Mouse (Mus musculus) neural tube, embryonic 11.5 days (tissue): Measurements from ENCODE around the gene Elfn1. TPM values are rescaled to one million over a fixed set of nuclear protein-coding genes. Genes with fewer than 3 reads are reported as not detected.

ENCODE experiments used
- ATAC-seq: fragments of 200-750 bp; cut with Nextera tagmentation; 2 replicates; pipeline ENCODE4 v1.8.0; 2017; ENCODE audit warnings: moderate number of reproducible peaks, mild to moderate bottlenecking, moderate TSS enrichment, moderate library complexity; ENCODE audit not compliant: insufficient read depth, low FRiP score, low TSS enrichment
- DNase-seq: peaks from one replicate; pipeline ENCODE4 v3.0.0-alpha.2; 2015; ENCODE audit warnings: low spot score
- H3K27ac ChIP-seq: fragments of 300-500 bp; sonication (generic); 2 replicates; pipeline ENCODE4 v1.5.1; 2014; ENCODE audit warnings: low read depth, mild to moderate bottlenecking, low read length
- H3K27me3 ChIP-seq: fragments of 300-500 bp; sonication (generic); 2 replicates; pipeline ENCODE4 v1.6.1; 2014; ENCODE audit warnings: mild to moderate bottlenecking, low read length, mixed read lengths; ENCODE audit not compliant: control insufficient read depth, insufficient read depth
- H3K36me3 ChIP-seq: fragments of 300-500 bp; sonication (generic); 2 replicates; pipeline ENCODE4 v1.6.1; 2014; ENCODE audit warnings: mild to moderate bottlenecking, low read length, moderate library complexity, mixed read lengths; ENCODE audit not compliant: control insufficient read depth, insufficient read depth
- H3K4me1 ChIP-seq: fragments of 300-500 bp; sonication (generic); 2 replicates; pipeline ENCODE4 v1.6.1; 2014; ENCODE audit warnings: low read length, mixed read lengths; ENCODE audit not compliant: control insufficient read depth, insufficient read depth
- H3K4me2 ChIP-seq: fragments of 300-500 bp; sonication (generic); 2 replicates; pipeline ENCODE4 v1.6.1; 2014; ENCODE audit warnings: low read depth, mild to moderate bottlenecking, moderate library complexity
- H3K4me3 ChIP-seq: fragments of 300-500 bp; sonication (generic); 2 replicates; pipeline ENCODE4 v1.5.1; 2014; ENCODE audit warnings: low read depth, low read length
- H3K9ac ChIP-seq: fragments of 300-500 bp; sonication (generic); 2 replicates; pipeline ENCODE4 v1.6.1; 2014; ENCODE audit warnings: mild to moderate bottlenecking, low read length
- H3K9me3 ChIP-seq: fragments of 300-500 bp; sonication (generic); 2 replicates; pipeline ENCODE4 v1.6.1; 2016; ENCODE audit warnings: low read length; ENCODE audit not compliant: control insufficient read depth
- WGBS: fragments of 180-500 bp; shearing (Covaris S2); extraction: QIAGEN DNeasy Blood & Tissue Kit; methylation state at CpG from one replicate; pipeline ENCODE4 v1.1.7; 2014; 5-methylcytosine and 5-hydroxymethylcytosine counted together
- polyA plus RNA-seq: library from polyadenylated mRNA; unstranded; fragments of >200 nt; fragmentation: Nextera tagmentation; extraction: Ambion mirVana; gene quantifications from 2 replicates; pipeline ENCODE4 v1.2.1, GENCODE M21; 2014

The Elfn1 gene
- polyA plus RNA-seq, 1 experiment from 2014 or later, result 2.3 TPM

- no peaks in the 10 kb centered on the region for H3K9me3 ChIP-seq
- DNase-seq (no peak), ATAC-seq (no peak)
- peak overlapping the region; percentile 71 for H3K9ac ChIP-seq
- under 1% methylated on average over 46 of the region's 50 CpGs for WGBS
- H3K27me3 ChIP-seq, result peaks cover 82% of the 10 kb centered on the region
- H3K4me2 ChIP-seq, result peak overlapping the region; percentile 96
- H3K4me1 ChIP-seq, result peaks cover 28% of the 10 kb centered on the region
- H3K4me3 ChIP-seq, result peak overlapping the region; percentile 63
- no peaks in the 10 kb centered on the region for H3K36me3 ChIP-seq
- 0 out of 2 replicates have a peak overlapping the region, but pooled peaks have one; percentile 53 for H3K27ac ChIP-seq
These were observed 1.3 kb downstream of the Elfn1 start for GRCm38 (mm10) chr5:139908811-139909627.

GRCm38 (mm10) chr5:139909710-139910550 lies 2.2 kb downstream of the Elfn1 start:
- H3K4me1 ChIP-seq, result peaks cover 28% of the 10 kb centered on the region
- no peak for ATAC-seq
- H3K4me3 ChIP-seq, result peak overlapping the region; percentile 63; the same call in 1 of the 2 replicates
- H3K36me3 ChIP-seq, result no peaks in the 10 kb centered on the region
- H3K4me2 ChIP-seq, result peak overlapping the region; percentile 96
- peaks cover 84% of the 10 kb centered on the region for H3K27me3 ChIP-seq
- no peaks in the 10 kb centered on the region for H3K9me3 ChIP-seq
- no peak overlapping the region for H3K27ac ChIP-seq
- peak; percentile 68 for DNase-seq
- 1% methylated on average over 29 of the region's 29 CpGs for WGBS
- H3K9ac ChIP-seq, result no peak overlapping the region

DNA sequence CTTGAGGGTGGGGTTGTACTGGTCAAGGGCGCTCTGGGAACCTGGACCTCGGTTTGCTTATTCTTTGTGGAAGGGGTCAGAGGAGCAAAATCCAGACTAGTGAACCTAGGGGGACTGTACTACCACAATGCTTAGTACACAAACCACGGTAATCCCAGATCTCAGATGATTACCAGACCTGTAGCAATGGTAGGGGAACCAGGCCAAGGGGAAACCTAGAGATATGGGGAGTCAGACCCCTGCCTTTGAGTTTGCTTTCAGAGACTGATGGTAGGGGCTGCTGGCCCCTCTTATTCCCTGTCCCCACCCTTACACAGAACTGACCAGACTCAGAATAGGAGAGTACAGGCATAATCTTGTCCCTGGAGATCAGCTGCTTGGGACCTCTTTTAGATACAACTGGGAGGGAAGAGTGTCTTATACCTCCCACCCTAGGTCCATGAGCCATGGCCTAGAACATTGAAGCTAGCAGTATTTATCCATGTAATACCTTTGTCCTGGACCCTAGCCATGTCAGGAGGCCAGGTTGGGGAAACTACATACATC lies 3.1 kb downstream of the Elfn1 start:
- Histone ChIP-seq H3K4me1 (peaks cover 28% of the 10 kb centered on the region), H3K9ac (no peak overlapping the region), H3K36me3 (no peaks in the 10 kb centered on the region), H3K9me3 (no peaks in the 10 kb centered on the region), H3K27ac (0 out of 2 replicates have a peak overlapping the region, but pooled peaks have one; percentile 50), H3K4me2 (peak overlapping the region; percentile 98), H3K4me3 (no peak overlapping the region), H3K27me3 (peaks cover 78% of the 10 kb centered on the region)
- WGBS, result 6% methylated on average over 3 of the region's 3 CpGs
- DNase-seq (no peak), ATAC-seq (no peak)

GRCm38 (mm10) chr5:139911506-139911905 lies 3.8 kb downstream of the Elfn1 start:
- H3K27ac ChIP-seq, result 0 out of 2 replicates have a peak overlapping the region, but pooled peaks have one; percentile 50
- H3K27me3 ChIP-seq, result peaks cover 71% of the 10 kb centered on the region
- no peaks in the 10 kb centered on the region for H3K9me3 ChIP-seq
- H3K9ac ChIP-seq, result no peak overlapping the region; the same call in 1 of the 2 replicates
- 1% methylated on average over 19 of the region's 19 CpGs for WGBS
- ATAC-seq (peak; percentile 21; the same call in 1 of the 2 replicates), DNase-seq (peak; percentile 46)
- H3K36me3 ChIP-seq, result no peaks in the 10 kb centered on the region
- H3K4me3 ChIP-seq, result peak overlapping the region; percentile 46
- H3K4me1 ChIP-seq, result peaks cover 28% of the 10 kb centered on the region
- H3K4me2 ChIP-seq, result peak overlapping the region; percentile 98

DNA sequence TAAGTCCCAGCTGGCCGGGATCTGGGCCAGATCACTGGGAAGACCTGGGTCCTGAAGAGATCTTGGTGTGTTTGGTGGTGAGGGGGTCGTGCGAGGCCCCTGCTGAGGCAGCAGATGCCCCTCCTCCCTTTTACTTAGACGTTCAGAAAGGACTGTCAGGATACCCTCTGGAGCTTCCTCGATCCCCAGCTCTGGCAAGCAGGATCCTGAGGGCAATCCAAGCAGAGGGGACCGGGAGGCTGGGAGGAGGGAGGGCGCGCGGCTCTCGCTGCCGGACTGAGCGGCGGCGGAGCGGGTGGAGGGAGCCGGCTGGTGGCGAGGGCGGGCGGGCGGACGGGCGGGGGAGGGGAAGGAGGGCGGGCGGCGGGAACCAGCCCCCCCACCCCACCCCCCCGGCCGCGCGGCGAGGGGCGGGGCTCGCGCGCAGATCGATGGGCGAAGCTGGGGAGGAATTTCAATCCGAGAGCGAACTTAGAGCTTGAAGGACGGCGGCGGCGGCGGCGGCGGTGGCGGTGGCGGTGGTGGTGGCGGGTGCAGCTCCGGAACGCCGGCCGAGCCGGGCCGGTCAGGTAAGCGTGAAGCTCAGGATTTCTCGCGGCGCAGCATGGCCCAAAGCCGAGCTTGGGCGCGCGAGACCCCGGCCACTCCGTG lies 4.5 kb downstream of the Elfn1 start:
- Histone ChIP-seq H3K27me3 (peaks cover 63% of the 10 kb centered on the region), H3K36me3 (no peaks in the 10 kb centered on the region), H3K4me2 (peak overlapping the region; percentile 98), H3K4me3 (peak overlapping the region; percentile 46), H3K4me1 (peaks cover 28% of the 10 kb centered on the region), H3K9me3 (no peaks in the 10 kb centered on the region), H3K27ac (0 out of 2 replicates have a peak overlapping the region, but pooled peaks have one; percentile 50), H3K9ac (peak overlapping the region; percentile 50)
- ATAC-seq (peak; percentile 11; the same call in 1 of the 2 replicates), DNase-seq (peak; percentile 73)
- WGBS, result 0% methylated on average over 29 of the region's 64 CpGs

- H3K27ac ChIP-seq, result no peak overlapping the region
- no peaks in the 10 kb centered on the region for H3K36me3 ChIP-seq
- peaks cover 4% of the 10 kb centered on the region; the same call in 1 of the 2 replicates for H3K9me3 ChIP-seq
- H3K4me2 ChIP-seq, result no peak overlapping the region
- DNase-seq (no peak), ATAC-seq (no peak)
- H3K27me3 ChIP-seq, result no peaks in the 10 kb centered on the region
- H3K4me1 ChIP-seq, result no peaks in the 10 kb centered on the region
- no peak overlapping the region for H3K4me3 ChIP-seq
- WGBS, result 75% methylated on average over 11 of the region's 11 CpGs
- H3K9ac ChIP-seq, result no peak overlapping the region
These were observed 13.9 kb downstream of the Elfn1 start for GRCm38 (mm10) chr5:139921666-139922065.

DNA sequence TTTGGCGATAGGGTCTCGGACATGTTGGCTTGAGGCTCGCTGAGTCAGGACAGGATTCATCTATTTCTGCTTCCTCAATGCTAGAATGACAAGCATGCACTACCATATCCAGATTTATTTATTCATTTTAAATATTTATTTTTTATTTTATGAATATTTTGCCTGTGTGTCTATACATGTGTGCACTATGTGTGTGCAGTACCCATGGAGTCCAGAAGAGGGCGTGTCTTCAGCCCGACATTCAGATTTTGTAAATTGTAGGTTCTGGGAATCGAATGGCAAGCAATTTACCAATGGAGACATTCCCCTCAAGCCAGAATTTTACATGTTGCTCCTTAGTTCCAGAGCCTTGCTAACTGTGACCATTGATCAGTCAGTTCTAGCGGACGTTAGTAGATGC lies 16.1 kb downstream of the Elfn1 start:
- ATAC-seq, result no peak
- Histone ChIP-seq H3K4me2 (no peak overlapping the region), H3K27ac (no peak overlapping the region), H3K4me3 (no peak overlapping the region), H3K9ac (no peak overlapping the region), H3K36me3 (no peaks in the 10 kb centered on the region), H3K4me1 (no peaks in the 10 kb centered on the region), H3K27me3 (no peaks in the 10 kb centered on the region), H3K9me3 (peaks cover 4% of the 10 kb centered on the region; the same call in 1 of the 2 replicates)
- DNase-seq, result no peak
- 91% methylated on average over 8 of the region's 8 CpGs for WGBS

GRCm38 (mm10) chr5:139930102-139930501 lies 22.4 kb downstream of the Elfn1 start:
- ATAC-seq (no peak), DNase-seq (peak; percentile 74)
- Histone ChIP-seq H3K4me3 (no peak overlapping the region), H3K27ac (0 out of 2 replicates have a peak overlapping the region, but pooled peaks have one; percentile 53), H3K4me1 (peaks cover 18% of the 10 kb centered on the region), H3K27me3 (no peaks in the 10 kb centered on the region), H3K36me3 (no peaks in the 10 kb centered on the region), H3K4me2 (no peak overlapping the region), H3K9ac (no peak overlapping the region), H3K9me3 (no peaks in the 10 kb centered on the region)
- WGBS, result 36% methylated on average over 12 of the region's 12 CpGs
